Mouse (Mus musculus) lung, adult 18-20 months (tissue): Measurements from ENCODE around the gene Olfr689.
"Not testable (repeated sequence)": the region's sequence is repeated elsewhere in the genome, so short reads cannot be mapped to it uniquely, and the experiment has no call there.

Source experiments
- DNase-seq, 2 experiments: peaks; one replicate each; pipeline ENCODE4 v3.0.0; 2022; ENCODE audit warnings: mixed read lengths in 2 of 2

Olfr689 gene

GRCm38 (mm10) chr7:105310865-105311264 lies at the start of gene Olfr689:
Gene Olfr689 (plus strand): TSS chr7:105311165.
- DNase-seq, result no peak

GRCm38 (mm10) chr7:105272426-105272825 lies 38.5 kb upstream of the Olfr689 start:
- DNase-seq, result no peak

- no peak for DNase-seq
Measured at GRCm38 (mm10) chr7:105287795-105288194, 23.2 kb upstream of the Olfr689 start, which contains the start of gene Olfr688. Gene Olfr688 (plus strand): TSS chr7:105288095.

GRCm38 (mm10) chr7:105290051-105290450 lies 20.9 kb upstream of the Olfr689 start:
- no peak for DNase-seq

- DNase-seq, result no peak
Measured at GRCm38 (mm10) chr7:105325302-105325701, 14.3 kb downstream of the Olfr689 start.

- DNase-seq, result no peak
Measured at GRCm38 (mm10) chr7:105334004-105334403, 23.0 kb downstream of the Olfr689 start, which contains the start of gene Olfr690. Gene Olfr690 (minus strand): TSS chr7:105334104.

- DNase-seq, result no peak
Measured at GRCm38 (mm10) chr7:105342170-105342569, 31.2 kb downstream of the Olfr689 start, which contains the start of gene Olfr691. Gene Olfr691 (minus strand): TSS chr7:105342270.

GRCm38 (mm10) chr7:105342752-105343151 lies 31.8 kb downstream of the Olfr689 start:
- no peak for DNase-seq

- not testable (repeated sequence) for DNase-seq
Measured at GRCm38 (mm10) chr7:105356064-105356463, 45.1 kb downstream of the Olfr689 start.

GRCm38 (mm10) chr7:105356487-105356886 lies 45.5 kb downstream of the Olfr689 start:
- DNase-seq, result not testable (repeated sequence)

- no peak for DNase-seq
Measured at GRCm38 (mm10) chr7:105361713-105362112, 50.7 kb downstream of the Olfr689 start.

GRCm38 (mm10) chr7:105367268-105367667 lies 56.3 kb downstream of the Olfr689 start:
- no peak for DNase-seq

- no peak for DNase-seq
Measured at GRCm38 (mm10) chr7:105367930-105368329, 57.0 kb downstream of the Olfr689 start, which contains the start of gene Olfr692. Gene Olfr692 (plus strand): TSS chr7:105368230.

GRCm38 (mm10) chr7:105368521-105368920 lies 57.6 kb downstream of the Olfr689 start:
- no peak for DNase-seq
